Mouse (Mus musculus) embryonic stem cell, embryonic (primary cell): ENCODE measurements around the gene Celf2.

Experiments
- CTCF ChIA-PET, 4 experiments: fragments of 300-600 bp in 2 of 4; fragments of 350-600 bp in 2 of 4; sonication (Branson Sonifier 250); formaldehyde crosslinking; loops; one replicate each; lab custom pipeline; 2022; ENCODE audit warnings: inconsistent platforms in 2 of 4; lab: Charles Lee
- POLR2A ChIA-PET, 4 experiments: fragments of 300-600 bp in 2 of 4; fragments of 350-600 bp in 2 of 4; sonication (Branson Sonifier 250); formaldehyde crosslinking; loops; one replicate each; lab custom pipeline; 2022; ENCODE audit warnings: antibody characterized with exemption in 4 of 4, inconsistent platforms in 1 of 4; lab: Charles Lee

The Celf2 gene

GRCm38 (mm10) chr2:6871281-6872130, 637.9 kb downstream of the Celf2 start:
- POLR2A ChIA-PET: no interaction called here
- CTCF ChIA-PET: no interaction called here

GRCm38 (mm10) chr2:6869956-6870710, 639.2 kb downstream of the Celf2 start:
- ChIA-PET POLR2A (interaction anchor here in 1 of 4 experiments (1.6 kb wide), 1 partner anchor 17 kb away, joined by 3 read pairs; no protein-coding TSS in a partner anchor), CTCF (no interaction called here)

GRCm38 (mm10) chr2:6867297-6867696, 642.1 kb downstream of the Celf2 start:
- ChIA-PET CTCF (no interaction called here), POLR2A (interaction anchor here in 1 of 4 experiments (1.1 kb wide), 1 partner anchor 146 kb away, joined by 3 read pairs; no protein-coding TSS in a partner anchor)

GRCm38 (mm10) chr2:6865785-6866184, 643.6 kb downstream of the Celf2 start:
- CTCF ChIA-PET: no interaction called here
- POLR2A ChIA-PET: interaction anchor here in 1 of 4 experiments (1.4 kb wide), 1 partner anchor 39 kb away, joined by 3 read pairs; no protein-coding TSS in a partner anchor

GRCm38 (mm10) chr2:6850102-6850644, 659.2 kb downstream of the Celf2 start:
- ChIA-PET POLR2A (interaction anchor here in 3 of 4 experiments (0.7 to 1.7 kb wide), 4 partner anchors 24 to 1804 kb away, joined by 3 to 4 read pairs (median 4); no protein-coding TSS in a partner anchor), CTCF (interaction anchor here in 1 of 4 experiments (0.7 kb wide), 1 partner anchor 190 kb away, joined by 6 read pairs; no protein-coding TSS in a partner anchor)

GRCm38 (mm10) chr2:6849388-6849787, 660.0 kb downstream of the Celf2 start:
- POLR2A ChIA-PET: interaction anchor here in 3 of 4 experiments (0.7 to 1.7 kb wide), 4 partner anchors 25 to 1803 kb away, joined by 3 to 4 read pairs (median 4); no protein-coding TSS in a partner anchor
- CTCF ChIA-PET: interaction anchor here in 1 of 4 experiments (1.0 kb wide), 1 partner anchor 55 kb away, joined by 4 read pairs; no protein-coding TSS in a partner anchor

GRCm38 (mm10) chr2:6830021-6830420, 679.3 kb downstream of the Celf2 start:
- ChIA-PET POLR2A (interaction anchor here in 1 of 4 experiments (0.9 kb wide), 1 partner anchor 285 kb away, joined by 4 read pairs; no protein-coding TSS in a partner anchor), CTCF (no interaction called here)

- POLR2A ChIA-PET: interaction anchor here in 1 of 4 experiments (1.1 kb wide), 1 partner anchor 64 kb away, joined by 3 read pairs; no protein-coding TSS in a partner anchor
- CTCF ChIA-PET: no interaction called here
Measured at GRCm38 (mm10) chr2:6827583-6827982, 681.8 kb downstream of the Celf2 start.

GRCm38 (mm10) chr2:6823021-6823420, 686.3 kb downstream of the Celf2 start:
- ChIA-PET POLR2A (no interaction called here), CTCF (no interaction called here)

GRCm38 (mm10) chr2:6821593-6821992, 687.8 kb downstream of the Celf2 start:
- POLR2A ChIA-PET: interaction anchor here in 1 of 4 experiments (1.3 kb wide), 1 partner anchor 10 kb away, joined by 3 read pairs; no protein-coding TSS in a partner anchor
- CTCF ChIA-PET: no interaction called here

- CTCF ChIA-PET: no interaction called here
- POLR2A ChIA-PET: no interaction called here
Measured at GRCm38 (mm10) chr2:6815281-6815680, 694.1 kb downstream of the Celf2 start.

- ChIA-PET CTCF (no interaction called here), POLR2A (no interaction called here)
Measured at GRCm38 (mm10) chr2:6808736-6809135, 700.6 kb downstream of the Celf2 start.

GRCm38 (mm10) chr2:6796754-6797153, 712.6 kb downstream of the Celf2 start:
- ChIA-PET CTCF (no interaction called here), POLR2A (interaction anchor here in 1 of 4 experiments (0.5 kb wide), 1 partner anchor 8 kb away, joined by 3 read pairs; no protein-coding TSS in a partner anchor)

GRCm38 (mm10) chr2:6795995-6796588, 713.3 kb downstream of the Celf2 start:
- POLR2A ChIA-PET: no interaction called here
- CTCF ChIA-PET: no interaction called here

GRCm38 (mm10) chr2:6794858-6795257, 714.5 kb downstream of the Celf2 start:
- POLR2A ChIA-PET: no interaction called here
- CTCF ChIA-PET: no interaction called here

GRCm38 (mm10) chr2:6790876-6791275, 718.5 kb downstream of the Celf2 start:
- POLR2A ChIA-PET: no interaction called here
- CTCF ChIA-PET: no interaction called here

- CTCF ChIA-PET: interaction anchor here in 3 of 4 experiments (0.6 to 0.7 kb wide), 3 partner anchors 79 to 480 kb away, joined by 3 to 4 read pairs (median 4); no protein-coding TSS in a partner anchor
- POLR2A ChIA-PET: no interaction called here
Measured at GRCm38 (mm10) chr2:6786494-6787144, 722.7 kb downstream of the Celf2 start.

GRCm38 (mm10) chr2:6770214-6770613, 739.1 kb downstream of the Celf2 start:
- POLR2A ChIA-PET: no interaction called here
- CTCF ChIA-PET: no interaction called here
